Mouse (Mus musculus) liver, postnatal 0 days (tissue): ENCODE data around the gene Smarcc2.

Experiments used
- CTCF ChIP-seq: sonication (generic); IDR thresholded peaks from 2 replicates; pipeline ENCODE4 v1.5.1; 2016; ENCODE audit warnings: antibody characterized with exemption, low read depth
- EP300 ChIP-seq: IDR thresholded peaks from 2 replicates; pipeline ENCODE4 v1.6.1; 2016; ENCODE audit warnings: antibody characterized with exemption, low read depth, mild to moderate bottlenecking

- no peak for TF ChIP-seq CTCF
- TF ChIP-seq EP300, result no peak
These were observed 33.7 kb downstream of the Smarcc2 start for GRCm38 (mm10) chr10:128492633-128493311.
